Mouse (Mus musculus) cerebellum, postnatal 4 days (tissue): ENCODE results near the gene Ddr2.
"Not testable (repeated sequence)": the region's sequence is repeated elsewhere in the genome, so short reads cannot be mapped to it uniquely, and the experiment has no call there.

Source experiments
- DNase-seq, 2 experiments: peaks; one replicate each; pipeline ENCODE4 v3.0.0; 2022; ENCODE audit warnings: low spot score in 2 of 2, mixed read lengths in 1 of 2

The Ddr2 gene

GRCm38 (mm10) chr1:170102814-170103213 is 7.7 kb downstream of the Ddr2 start:
- DNase-seq, result not testable (repeated sequence)

DNA sequence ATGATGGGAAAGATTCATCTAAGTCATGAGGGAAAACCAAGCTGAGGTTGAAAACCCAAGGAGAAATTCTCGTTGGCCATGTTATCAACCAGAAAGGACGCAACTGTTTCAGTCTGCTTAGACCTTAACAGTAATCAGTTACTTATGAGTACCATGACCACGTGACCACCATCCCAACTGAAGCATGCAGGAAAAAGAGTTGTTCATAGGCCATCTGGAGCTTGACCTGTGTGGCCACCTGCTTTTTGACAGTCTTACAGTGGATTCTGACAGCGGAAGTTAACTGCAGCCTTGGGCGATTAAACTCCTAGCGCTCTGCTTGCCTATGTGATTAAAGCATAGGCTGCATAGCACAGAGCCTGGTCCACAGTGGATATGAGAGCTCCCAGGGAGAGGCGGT is 23.9 kb downstream of the Ddr2 start:
- DNase-seq, result no peak

DNA sequence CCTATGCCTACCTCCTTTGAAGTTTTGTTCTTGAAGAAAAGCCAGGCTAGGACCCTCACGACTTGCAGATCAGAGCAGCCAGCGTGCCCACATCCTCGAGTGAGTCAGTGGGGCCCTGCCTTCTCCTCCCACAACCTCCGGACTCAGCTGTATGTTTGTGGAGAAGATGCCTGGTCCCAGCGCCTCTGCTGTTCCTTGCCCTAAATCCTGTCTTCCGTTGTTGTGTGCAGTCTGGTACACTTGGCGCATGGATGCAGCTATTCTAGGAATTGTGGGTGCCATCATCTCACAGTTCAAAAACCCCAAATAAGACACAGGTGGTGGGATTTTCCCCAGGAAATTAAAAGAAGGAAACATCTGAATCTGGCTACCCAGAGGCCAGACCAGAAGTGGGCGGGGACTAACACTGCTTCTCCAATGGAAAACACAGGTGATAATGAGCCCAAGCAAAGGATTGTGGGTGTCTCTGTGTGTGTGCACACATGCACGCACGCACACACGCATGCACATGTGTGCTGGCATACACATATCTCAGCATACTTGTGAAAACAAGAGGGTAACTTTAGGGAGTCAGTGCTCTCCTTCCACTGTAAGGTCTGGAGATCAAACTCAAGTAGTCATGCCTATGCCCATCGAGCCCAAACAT is 26.3 kb downstream of the Ddr2 start:
- DNase-seq, result no peak

GRCm38 (mm10) chr1:170080907-170081306 is 29.7 kb downstream of the Ddr2 start:
- no peak for DNase-seq

DNA sequence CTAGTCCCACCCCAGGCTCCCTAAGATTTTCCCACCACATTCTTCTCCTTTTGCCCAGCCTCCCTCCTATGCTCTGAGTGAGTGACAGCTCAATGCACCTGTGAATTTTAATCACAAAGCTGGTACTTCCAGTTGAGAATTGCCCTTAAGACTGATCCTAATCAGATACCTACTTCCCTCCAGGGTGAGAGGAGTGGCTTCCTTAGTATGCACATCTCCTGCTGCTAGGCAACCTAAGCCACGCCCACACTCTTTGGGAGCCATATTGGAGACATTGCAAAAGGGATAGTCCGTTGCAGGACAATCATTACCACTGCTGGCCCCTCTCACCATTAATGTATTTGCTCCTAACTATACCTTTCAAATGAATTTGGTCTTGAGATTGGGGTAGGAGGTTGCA is 31.1 kb downstream of the Ddr2 start:
- DNase-seq, result no peak

- no peak for DNase-seq
Observed at GRCm38 (mm10) chr1:170076339-170076738, 34.2 kb downstream of the Ddr2 start.

- DNase-seq, result no peak
Observed at GRCm38 (mm10) chr1:170073768-170074167, 36.8 kb downstream of the Ddr2 start.

- no peak for DNase-seq
Observed at GRCm38 (mm10) chr1:170069143-170069542, 41.4 kb downstream of the Ddr2 start.

GRCm38 (mm10) chr1:170065931-170066330 is 44.6 kb downstream of the Ddr2 start:
- DNase-seq, result no peak

DNA sequence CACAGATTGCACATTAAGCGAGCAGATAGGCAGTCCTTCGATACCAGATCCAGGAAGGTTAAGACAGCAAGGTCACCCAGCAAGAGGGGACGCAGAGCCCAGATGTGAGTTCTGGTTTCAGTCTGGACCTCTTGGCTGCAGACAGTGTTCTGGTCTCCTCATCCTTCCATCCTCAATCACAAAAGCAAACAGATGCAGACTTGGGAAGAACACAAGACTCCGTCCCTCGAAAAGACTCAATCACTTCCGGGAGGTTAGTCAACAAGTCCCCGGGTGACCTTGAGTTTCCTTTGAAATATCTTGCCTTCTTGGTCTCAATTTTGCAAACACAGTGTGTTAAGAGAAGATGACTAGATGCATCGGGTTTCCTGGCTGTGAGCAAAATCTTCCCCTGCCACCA is 45.6 kb downstream of the Ddr2 start:
- DNase-seq, result no peak

- DNase-seq, result no peak
Observed at GRCm38 (mm10) chr1:170064083-170064494, 46.5 kb downstream of the Ddr2 start.

DNA sequence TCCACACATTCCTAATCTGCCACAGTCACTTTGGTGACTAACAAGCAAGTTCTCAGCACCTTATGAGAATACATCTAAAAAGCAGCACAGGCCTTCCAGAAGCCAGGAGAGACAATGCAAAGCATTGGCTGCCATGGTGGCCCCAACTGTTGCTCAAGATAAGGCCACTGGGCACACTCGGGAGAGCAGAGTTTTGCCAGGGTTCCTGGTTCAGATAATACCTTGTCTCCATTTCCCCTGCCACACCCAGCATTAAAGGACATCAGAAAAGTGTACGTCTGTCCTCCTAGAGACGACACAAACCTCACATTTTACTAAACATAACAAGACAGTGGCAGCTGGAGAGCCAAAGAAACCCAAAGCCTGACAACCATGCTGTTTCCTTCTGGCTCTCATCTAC is 50.3 kb downstream of the Ddr2 start:
- no peak for DNase-seq

DNA sequence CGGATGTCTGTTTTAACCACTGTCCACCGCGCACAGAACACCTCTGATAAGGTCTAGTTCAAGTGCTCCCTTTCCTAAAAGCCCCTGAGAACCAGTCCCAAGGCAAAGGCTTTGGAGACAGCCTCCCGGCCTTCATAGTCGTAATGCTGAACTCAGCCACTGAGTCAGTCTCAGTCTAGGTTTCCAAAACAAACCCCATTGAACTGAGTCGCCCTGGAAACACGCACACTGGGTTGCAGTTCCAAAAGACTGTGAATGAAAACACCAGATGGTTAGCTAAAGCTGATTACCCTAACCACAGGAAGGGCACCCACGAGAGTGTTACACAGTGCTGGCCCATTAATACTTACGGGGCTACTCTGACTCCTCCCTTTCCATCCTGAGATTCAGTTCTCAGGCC is 51.2 kb downstream of the Ddr2 start:
- no peak for DNase-seq

- no peak for DNase-seq
Observed at GRCm38 (mm10) chr1:170058051-170058450, 52.5 kb downstream of the Ddr2 start.

- no peak for DNase-seq
Observed at GRCm38 (mm10) chr1:170057607-170058006, 53.0 kb downstream of the Ddr2 start.

GRCm38 (mm10) chr1:170056921-170057320 is 53.6 kb downstream of the Ddr2 start:
- DNase-seq, result no peak

GRCm38 (mm10) chr1:170056214-170056613 is 54.3 kb downstream of the Ddr2 start:
- DNase-seq, result no peak

DNA sequence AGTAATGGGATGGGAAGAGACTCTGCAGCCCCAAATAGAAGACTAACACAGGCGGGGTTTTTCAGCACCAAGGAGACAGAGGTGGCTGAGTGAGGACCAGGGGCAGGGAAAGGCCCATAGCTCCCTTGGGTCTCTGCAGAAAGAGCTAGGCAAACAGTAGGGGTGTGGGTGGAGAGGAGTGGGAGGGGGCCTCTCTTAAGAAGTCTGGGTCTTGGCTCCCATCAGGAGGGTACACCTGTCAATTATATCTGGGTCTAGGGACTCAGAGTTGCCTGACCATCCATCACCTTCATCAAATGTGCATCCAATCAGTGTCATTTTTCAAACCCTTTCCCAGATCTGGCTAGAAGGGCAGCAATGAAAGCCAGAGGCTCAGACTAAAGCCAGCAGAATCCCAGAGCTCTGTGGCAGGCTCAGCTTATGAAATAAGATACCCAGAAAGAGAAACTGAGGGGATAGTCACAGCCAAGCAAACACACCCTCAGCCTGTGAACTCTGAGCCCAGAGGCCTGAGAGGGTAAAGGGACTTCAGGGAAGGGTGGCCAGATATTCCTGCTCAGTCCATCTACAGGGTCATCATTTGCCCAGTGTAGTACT is 58.0 kb downstream of the Ddr2 start:
- no peak for DNase-seq

DNA sequence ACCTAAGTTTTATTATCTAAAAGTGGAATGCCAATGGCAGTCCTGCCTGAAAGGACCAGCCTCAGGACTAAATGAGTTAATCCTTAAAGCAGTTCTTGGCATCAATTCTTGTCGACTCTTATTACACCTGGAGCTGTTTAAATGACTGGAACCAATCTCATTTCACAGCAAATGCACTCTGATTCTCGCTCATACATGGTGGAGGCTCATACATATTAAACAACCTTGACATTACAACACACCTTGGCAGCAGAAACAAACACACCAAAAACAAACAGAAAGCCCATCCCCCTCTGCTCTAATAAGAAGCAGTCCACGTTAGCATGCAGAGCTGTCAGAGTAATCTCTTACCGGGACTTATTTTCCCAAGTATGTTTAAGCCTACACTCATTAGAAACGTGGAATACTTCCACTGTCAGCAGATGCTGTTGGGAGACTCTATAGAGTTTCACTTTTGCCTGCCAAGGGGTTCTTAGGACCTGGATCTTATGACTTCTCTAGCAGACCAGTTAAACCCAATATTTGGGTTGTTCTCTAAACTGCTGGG is 58.9 kb downstream of the Ddr2 start:
- no peak for DNase-seq

- no peak for DNase-seq
Observed at GRCm38 (mm10) chr1:170048434-170048833, 62.1 kb downstream of the Ddr2 start.

DNA sequence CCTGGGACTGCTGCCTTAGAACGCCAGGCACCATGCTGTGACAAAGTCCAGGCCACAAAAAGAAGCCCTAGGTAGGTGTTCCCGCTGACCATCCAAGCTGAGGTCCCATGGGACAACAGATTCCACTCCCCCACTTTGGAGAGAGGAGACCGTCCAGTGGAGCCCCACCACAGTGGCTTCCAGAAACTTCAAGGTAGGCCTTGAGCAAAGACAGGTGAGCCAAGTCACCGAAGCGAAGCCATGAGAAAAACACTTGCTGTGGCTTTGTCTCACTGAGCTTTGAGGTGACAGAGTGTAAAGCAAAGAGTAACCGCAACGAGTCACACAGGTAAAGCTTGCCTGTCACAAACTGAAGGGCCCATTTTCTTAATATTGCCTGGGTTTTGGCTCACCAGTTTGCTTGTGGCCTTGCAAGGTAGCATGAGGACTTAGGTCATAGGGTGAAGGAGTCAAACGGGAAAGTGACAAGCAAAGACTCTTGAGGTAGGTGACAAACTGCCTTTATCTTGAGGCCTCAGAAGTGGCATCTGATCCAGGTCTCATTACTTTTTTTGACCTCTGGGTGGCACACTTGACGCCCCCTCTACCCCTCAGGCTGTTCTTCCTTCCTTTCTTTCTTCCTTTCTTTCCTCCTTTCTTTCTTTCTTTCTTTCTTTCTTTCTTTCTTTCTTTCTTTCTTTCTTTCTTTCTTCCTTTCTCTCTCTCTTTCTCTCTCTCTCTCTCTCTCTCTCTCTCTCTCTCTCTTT is 65.7 kb downstream of the Ddr2 start:
- DNase-seq, result no peak

DNA sequence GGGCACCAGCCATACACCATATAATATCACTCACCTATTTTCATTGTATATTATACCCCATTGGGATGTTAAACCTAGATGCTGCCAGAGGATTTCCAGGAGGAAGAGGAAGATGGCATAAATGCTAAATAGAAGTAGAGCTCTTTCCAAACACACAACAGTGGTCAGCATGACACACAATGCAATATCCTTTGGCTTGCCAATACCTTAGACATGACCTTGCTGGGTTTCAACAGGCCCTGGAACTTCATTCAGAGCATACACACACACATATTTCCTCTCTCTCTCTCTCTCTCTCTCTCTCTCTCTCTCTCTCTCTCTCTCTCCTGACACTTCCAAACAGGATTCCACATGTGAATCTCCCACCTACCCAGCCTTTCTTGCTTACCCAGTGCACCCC is 66.8 kb downstream of the Ddr2 start:
- DNase-seq, result no peak

- no peak for DNase-seq
Observed at GRCm38 (mm10) chr1:170042996-170043395, 67.6 kb downstream of the Ddr2 start.
